Mouse (Mus musculus) heart, postnatal 0 days (tissue): Measurements from ENCODE around the gene Txnl4b.

Source experiments
- CTCF ChIP-seq: IDR thresholded peaks from 2 replicates; pipeline ENCODE4 v1.5.1; 2016; ENCODE audit warnings: antibody characterized with exemption, control low read depth, low read depth
- EP300 ChIP-seq: IDR thresholded peaks from 2 replicates; pipeline ENCODE4 v1.6.1; 2016; ENCODE audit warnings: antibody characterized with exemption, low read depth

DNA sequence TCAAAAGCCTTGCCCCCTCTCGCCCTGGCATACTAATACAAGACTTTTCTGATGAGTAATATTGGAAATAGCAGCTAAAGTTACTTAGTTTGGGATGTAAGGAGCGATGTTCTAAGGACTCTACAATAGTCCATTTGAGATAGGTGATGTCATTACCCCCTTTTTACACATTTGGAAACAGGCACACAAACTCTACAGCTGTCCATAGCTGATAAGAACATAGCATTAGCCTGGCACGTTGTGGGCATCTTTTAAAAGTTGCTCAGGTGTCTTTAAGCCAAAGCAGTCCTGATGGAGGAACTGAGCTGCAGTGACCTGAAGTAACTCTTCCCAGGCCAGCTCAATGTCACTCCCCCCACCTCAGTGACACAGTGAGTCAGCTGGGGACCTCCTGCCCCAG is 25.7 kb downstream of the Txnl4b start:
- TF ChIP-seq CTCF = no peak
- TF ChIP-seq EP300 = no peak
